Mouse (Mus musculus) heart, adult 8-10 months (tissue): ENCODE data around the gene Zfp967. TPM values are rescaled to one million over a fixed set of nuclear protein-coding genes. Genes with fewer than 3 reads are reported as not detected.
"Not testable (repeated sequence)": the region's sequence is repeated elsewhere in the genome, so short reads cannot be mapped to it uniquely, and the experiment has no call there.

Source experiments
- DNase-seq: peaks from one replicate; pipeline ENCODE4 v3.0.0; 2022; ENCODE audit warnings: low spot score
- total RNA-seq, 4 experiments: library from RNA; stranded (reverse); gene quantifications; 2 replicates each; pipeline ENCODE4 v1.2.4; 2022

Gene Zfp967
- total RNA-seq, result not detected

DNA sequence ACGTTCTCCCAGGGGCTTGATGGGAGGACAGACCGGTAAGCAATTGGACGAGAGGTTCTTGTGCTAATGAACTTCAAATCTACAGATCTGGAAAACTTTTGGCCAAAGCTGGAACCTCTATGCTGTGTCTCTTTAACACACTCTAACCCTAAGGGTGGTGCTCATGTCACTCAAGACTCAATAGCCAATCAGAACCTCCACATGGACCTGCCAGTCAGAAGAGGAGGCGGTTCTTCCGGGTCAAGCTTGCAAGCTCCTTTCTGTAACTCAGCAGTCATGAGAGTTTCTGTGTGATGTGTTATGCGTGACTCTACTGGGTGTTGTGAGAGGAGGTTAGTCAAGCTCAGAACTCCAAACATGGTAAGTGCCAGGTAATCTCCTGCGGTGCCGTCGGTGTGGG lies at the start of gene Zfp967:
Zfp967 (plus strand) TSS at position 301 of the 400 bp plus-strand sequence.
- not testable (repeated sequence) for DNase-seq

DNA sequence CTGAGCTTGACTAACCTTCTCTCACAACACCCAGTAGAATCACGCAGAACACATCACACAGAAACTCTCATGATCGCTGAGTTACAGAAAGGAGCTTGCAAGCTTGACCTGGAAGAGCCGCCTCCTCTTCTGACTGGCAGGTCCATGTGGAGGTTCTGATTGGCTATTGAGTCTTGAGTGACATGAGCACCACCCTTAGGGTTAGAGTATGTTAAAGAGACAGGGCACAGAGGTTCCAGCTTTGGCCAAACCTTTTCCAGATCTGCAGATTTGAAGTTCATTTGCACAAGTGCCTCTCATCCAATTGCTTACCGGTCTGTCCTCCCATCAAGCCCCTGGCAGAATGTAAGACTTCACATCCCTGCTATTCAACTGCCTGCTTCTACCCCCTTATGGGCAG lies 34.2 kb upstream of the Zfp967 start, which contains the start of gene Gm14434:
Gm14434 (minus strand) TSS at position 101 of the 400 bp plus-strand sequence.
- not testable (repeated sequence) for DNase-seq

Other genes starting within 250 kb of the Zfp967 start
- gene Gm11009, start 201.6 kb upstream of the Zfp967 start, total RNA-seq, result not detected
- 10 to 100 TPM; 24.3 to 31.4 (median 29.5) TPM for gene Gm14435, start 97.5 kb upstream of the Zfp967 start, total RNA-seq
- not detected for gene Gm14434, start 34.3 kb upstream of the Zfp967 start, total RNA-seq
- gene Gm14308, start 115.3 kb downstream of the Zfp967 start, total RNA-seq, result 1 to 10 TPM in 3 of 4 experiments, under 1 TPM in 1; 0.75 to 1.8 (median 1.3) TPM
- gene Zfp973, start 149.5 kb downstream of the Zfp967 start, total RNA-seq, result 10 to 100 TPM in 3 of 4 experiments, 1 to 10 TPM in 1; 9.3 to 16.9 (median 14.6) TPM
- gene Gm14305, start 187.3 kb downstream of the Zfp967 start, total RNA-seq, result 1 to 10 TPM; 4.8 to 7.5 (median 5.8) TPM